Mouse (Mus musculus) urinary bladder, adult 2 months (tissue): ENCODE measurements around the gene Slc36a1. TPM values are rescaled to one million over a fixed set of nuclear protein-coding genes. Genes with fewer than 3 reads are reported as not detected.

Source experiments
- DNase-seq: peaks from one replicate; pipeline ENCODE4 v3.0.0; 2022; ENCODE audit warnings: low spot score
- polyA plus RNA-seq: library from polyadenylated mRNA; depleted of rRNA; stranded (reverse); fragments of >200 nt; gene quantifications from 2 replicates; pipeline ENCODE4 v1.2.3, GENCODE M21; 2012; rRNA removed

The Slc36a1 gene
- 14.0 and 17.3 TPM in 2 replicates for polyA plus RNA-seq

- peak; percentile 98 for DNase-seq
These were observed at the start of gene Slc36a1 for GRCm38 (mm10) chr11:55204159-55204596. Gene Slc36a1, plus strand, starts transcription at chr11:55204350.

GRCm38 (mm10) chr11:55154398-55155069 lies 49.6 kb upstream of the Slc36a1 start:
- no peak for DNase-seq

GRCm38 (mm10) chr11:55155070-55155421 lies 49.1 kb upstream of the Slc36a1 start:
- DNase-seq: no peak

GRCm38 (mm10) chr11:55158785-55159359 lies 45.3 kb upstream of the Slc36a1 start:
- peak; percentile 44 for DNase-seq

GRCm38 (mm10) chr11:55162670-55163069 lies 41.5 kb upstream of the Slc36a1 start:
- no peak for DNase-seq

GRCm38 (mm10) chr11:55164723-55165122 lies 39.4 kb upstream of the Slc36a1 start:
- DNase-seq: no peak

- no peak for DNase-seq
These were observed 38.4 kb upstream of the Slc36a1 start for GRCm38 (mm10) chr11:55165748-55166147.

GRCm38 (mm10) chr11:55168504-55168903 lies 35.6 kb upstream of the Slc36a1 start:
- DNase-seq: no peak

GRCm38 (mm10) chr11:55168914-55169313 lies 35.2 kb upstream of the Slc36a1 start:
- no peak for DNase-seq

GRCm38 (mm10) chr11:55170501-55170900 lies 33.6 kb upstream of the Slc36a1 start:
- DNase-seq: no peak

GRCm38 (mm10) chr11:55178830-55179229 lies 25.3 kb upstream of the Slc36a1 start:
- DNase-seq: no peak

- no peak for DNase-seq
These were observed 24.3 kb upstream of the Slc36a1 start for GRCm38 (mm10) chr11:55179856-55180255.

- no peak for DNase-seq
These were observed 21.0 kb upstream of the Slc36a1 start for GRCm38 (mm10) chr11:55183124-55183523.

GRCm38 (mm10) chr11:55184246-55184645 lies 19.9 kb upstream of the Slc36a1 start:
- no peak for DNase-seq

GRCm38 (mm10) chr11:55184733-55185291 lies 19.3 kb upstream of the Slc36a1 start, which contains the start of gene Slc36a2:
Gene Slc36a2, minus strand, starts transcription at chr11:55185077.
- no peak for DNase-seq

- DNase-seq: no peak
These were observed 16.9 kb upstream of the Slc36a1 start for GRCm38 (mm10) chr11:55187292-55187691.

GRCm38 (mm10) chr11:55187777-55188176 lies 16.4 kb upstream of the Slc36a1 start:
- DNase-seq: no peak

GRCm38 (mm10) chr11:55190216-55190615 lies 13.9 kb upstream of the Slc36a1 start:
- no peak for DNase-seq

GRCm38 (mm10) chr11:55197086-55197485 lies 7.1 kb upstream of the Slc36a1 start:
- DNase-seq: no peak

GRCm38 (mm10) chr11:55197740-55198510 lies 6.2 kb upstream of the Slc36a1 start:
- no peak for DNase-seq

- DNase-seq: no peak
These were observed 452 bp downstream of the Slc36a1 start for GRCm38 (mm10) chr11:55204602-55205001.

GRCm38 (mm10) chr11:55208001-55208690 lies 4.0 kb downstream of the Slc36a1 start:
- no peak for DNase-seq
